Mouse (Mus musculus) heart, adult 2 months (tissue): Measurements from ENCODE around the gene Kif13a. TPM values are rescaled to one million over a fixed set of nuclear protein-coding genes. Genes with fewer than 3 reads are reported as not detected.

ENCODE experiments used
- DNase-seq, 2 experiments: peaks; one replicate each; pipeline ENCODE4 v3.0.0; 2021
- H3K27ac ChIP-seq: fragments of 200-600 bp; 2 replicates; pipeline ENCODE4 v1.8.1; 2022
- H3K27me3 ChIP-seq: fragments of 200-500 bp; 2 replicates; pipeline ENCODE4 v1.6.1; 2012; ENCODE audit warnings: mild to moderate bottlenecking, low read length, inconsistent platforms, mixed read lengths; ENCODE audit not compliant: control insufficient read depth, insufficient read depth
- H3K36me3 ChIP-seq: fragments of 200-500 bp; 2 replicates; pipeline ENCODE4 v1.6.1; 2012; ENCODE audit warnings: low read length, inconsistent platforms; ENCODE audit not compliant: control insufficient read depth, insufficient read depth
- H3K4me1 ChIP-seq: fragments of 200-500 bp; 2 replicates; pipeline ENCODE4 v1.6.1; 2011; ENCODE audit warnings: low read length; ENCODE audit not compliant: control insufficient read depth, insufficient read depth
- H3K4me3 ChIP-seq: fragments of 200-600 bp; 2 replicates; pipeline ENCODE4 v1.8.1; 2022
- H3K79me2 ChIP-seq: fragments of 200-500 bp; replicated peaks from 2 replicates; pipeline ENCODE4 v1.6.1; 2012; ENCODE audit warnings: mild to moderate bottlenecking, inconsistent platforms, low read length, moderate library complexity, mixed read lengths; ENCODE audit not compliant: control insufficient read depth, insufficient read depth
- H3K9ac ChIP-seq: fragments of 200-500 bp; 2 replicates; pipeline ENCODE4 v1.6.1; 2012; ENCODE audit warnings: low read depth, mild to moderate bottlenecking, control low read depth, inconsistent platforms, low read length, mixed read lengths
- CTCF ChIP-seq: fragments of 200-600 bp; IDR thresholded peaks from 2 replicates; pipeline ENCODE4 v1.8.1; 2022; ENCODE audit warnings: antibody characterized with exemption, mild to moderate bottlenecking, moderate library complexity
- EP300 ChIP-seq: fragments of 200-500 bp; IDR thresholded peaks from 2 replicates; pipeline ENCODE4 v1.6.1; 2011; ENCODE audit warnings: low read depth, low read length, control low read depth; ENCODE audit not compliant: insufficient read depth
- POLR2A ChIP-seq: fragments of 200-500 bp; IDR thresholded peaks from 2 replicates; pipeline ENCODE4 v1.6.1; 2011; ENCODE audit warnings: mild to moderate bottlenecking, low read depth, low read length, control low read depth; ENCODE audit not compliant: insufficient read depth
- WGBS: fragments of 180-500 bp; shearing (Covaris S2); methylation state at CpG from one replicate; pipeline ENCODE4 v1.1.7; 2018; 5-methylcytosine and 5-hydroxymethylcytosine counted together
- intact Hi-C: fragments of 180-260 bp; cut with DNase I; formaldehyde crosslinking; loops from one replicate; pipeline ENCODE4 v1.15.1; 2025
- polyA plus RNA-seq: library from polyadenylated mRNA; depleted of rRNA; stranded (reverse); fragments of >200 nt; gene quantifications from 2 replicates; pipeline ENCODE4 v1.2.3, GENCODE M21; 2012; rRNA removed
- total RNA-seq, 2 experiments: library from RNA; stranded (reverse); gene quantifications; 2 replicates each; pipeline ENCODE4 v1.2.3; 2021

Gene Kif13a
- total and polyA plus RNA-seq, 3 experiments = 49.8 to 113 (median 108) TPM

GRCm38 (mm10) chr13:46701486-46701885 is 228.2 kb downstream of the Kif13a start:
- Histone ChIP-seq H3K27ac (no peak overlapping the region), H3K4me3 (no peak overlapping the region), H3K27me3 (no peaks in the 10 kb centered on the region), H3K4me1 (no peaks in the 10 kb centered on the region), H3K36me3 (peaks cover 2% of the 10 kb centered on the region; the same call in 1 of the 2 replicates), H3K79me2 (no peaks in the 10 kb centered on the region), H3K9ac (no peak overlapping the region)
- no peak for TF ChIP-seq POLR2A
- DNase-seq = no peak
- 84% methylated on average over 2 of the region's 2 CpGs for WGBS
- intact Hi-C loops = no loop called here

- intact Hi-C loops = no loop called here
- no peak for DNase-seq
- Histone ChIP-seq H3K27me3 (no peaks in the 10 kb centered on the region), H3K4me1 (no peaks in the 10 kb centered on the region), H3K27ac (no peak overlapping the region), H3K9ac (no peak overlapping the region), H3K4me3 (no peak overlapping the region), H3K79me2 (no peaks in the 10 kb centered on the region), H3K36me3 (peaks cover 8% of the 10 kb centered on the region)
- 92% methylated on average over 1 of the region's 1 CpGs for WGBS
- TF ChIP-seq CTCF (no peak), POLR2A (no peak), EP300 (no peak)
Measured at GRCm38 (mm10) chr13:46699372-46699771, 230.3 kb downstream of the Kif13a start.

Other genes with a start within 250 kb of the Kif13a start
- gene Nup153, start 201.9 kb downstream of the Kif13a start, total RNA-seq = 10 to 100 TPM; 35.5 to 37.7 TPM
- 24.5 and 42.8 TPM in 2 replicates for gene Nup153, start 201.9 kb downstream of the Kif13a start, polyA plus RNA-seq
- 1 to 10 TPM; 6.6 to 6.8 TPM for gene Nhlrc1, start 85.0 kb upstream of the Kif13a start, total RNA-seq
- 6.1 and 8.6 TPM in 2 replicates for gene Nhlrc1, start 85.0 kb upstream of the Kif13a start, polyA plus RNA-seq
- 10 to 100 TPM in 1 of 2 experiments, 1 to 10 TPM in 1; 8.9 to 10.5 TPM for gene Kdm1b, start 113.6 kb upstream of the Kif13a start, total RNA-seq
- 5.0 and 8.6 TPM in 2 replicates for gene Kdm1b, start 113.6 kb upstream of the Kif13a start, polyA plus RNA-seq
- gene Tpmt, start 114.9 kb upstream of the Kif13a start, total RNA-seq = 1 to 10 TPM; 3.0 to 6.6 TPM
- gene Tpmt, start 114.9 kb upstream of the Kif13a start, polyA plus RNA-seq = 3.1 and 4.2 TPM in 2 replicates
- gene Dek, start 176.3 kb upstream of the Kif13a start, total RNA-seq = 10 to 100 TPM; 32.1 to 32.6 TPM
- 7.4 and 8.9 TPM in 2 replicates for gene Dek, start 176.3 kb upstream of the Kif13a start, polyA plus RNA-seq
- gene Rnf144b, start 192.8 kb upstream of the Kif13a start, total RNA-seq = 10 to 100 TPM; 18.1 to 31.0 TPM
- 8.0 and 12.2 TPM in 2 replicates for gene Rnf144b, start 192.8 kb upstream of the Kif13a start, polyA plus RNA-seq